ENCODE assay signal across 17 mouse cellular contexts in genomic region chr1:58062131-58062530, GRCm38 (mm10). TPM values are rescaled to one million over a fixed set of nuclear protein-coding genes. Genes with fewer than 3 reads are reported as not detected.
"Had no signal": no experiment of that assay in that cellular context is flagged by ENCODE, and none has a peak within 500 bp of the region (broad histone marks: within the 10 kb centered on the region; RNA-seq: fewer than 3 reads in every experiment).

No protein-coding gene starts in this region.

- H3K4me3 ChIP-seq: neural tube, embryonic 13.5 days; neural tube, embryonic 15.5 days; stomach, embryonic 15.5 days had no signal

- H3K4me2 ChIP-seq: neural tube, embryonic 13.5 days; neural tube, embryonic 15.5 days; stomach, embryonic 15.5 days had no signal

- H3K9me3 ChIP-seq: neural tube, embryonic 13.5 days; neural tube, embryonic 15.5 days; stomach, embryonic 15.5 days had no signal

- H3K36me3 ChIP-seq: neural tube, embryonic 13.5 days; neural tube, embryonic 15.5 days; stomach, embryonic 15.5 days had no signal

- H3K4me1 ChIP-seq: neural tube, embryonic 13.5 days; neural tube, embryonic 15.5 days; stomach, embryonic 15.5 days had no signal

- DNase-seq: retina, postnatal 1 day; right cerebral cortex, adult 18-20 months; right cerebral cortex, postnatal 14 days; right cerebral cortex, postnatal 25 days; right cerebral cortex, postnatal 4 days; spleen, adult 18-20 months; thymus, adult 18-20 months; thymus, adult 2 months; thymus, postnatal 14 days; thymus, postnatal 25 days; thymus, postnatal 36 days; thymus, postnatal 4 days had no signal

- H3K27me3 ChIP-seq: neural tube, embryonic 13.5 days; neural tube, embryonic 15.5 days; stomach, embryonic 15.5 days had no signal

- H3K27ac ChIP-seq: neural tube, embryonic 13.5 days; neural tube, embryonic 15.5 days; stomach, embryonic 15.5 days; stomach, postnatal 0 days had no signal

- H3K9ac ChIP-seq: neural tube, embryonic 13.5 days; neural tube, embryonic 15.5 days; stomach, embryonic 15.5 days had no signal

RNA-seq across cellular contexts. Expression of gene Aox3, which starts 50.8 kb away (rescaled TPM):
- total RNA-seq: neutrophil, adult 5-6 weeks had no signal
